Mouse (Mus musculus) adrenal gland, adult 18-20 months (tissue): Measurements from ENCODE around the gene Pi4ka. TPM values are rescaled to one million over a fixed set of nuclear protein-coding genes. Genes with fewer than 3 reads are reported as not detected.

Experiments used
- DNase-seq, 2 experiments: peaks; one replicate each; pipeline ENCODE4 v3.0.0; 2021 to 2022; ENCODE audit warnings: low spot score in 2 of 2
- total RNA-seq, 2 experiments: library from RNA; stranded (reverse); gene quantifications; 1 replicate in 1 of 2; 2 replicates in 1 of 2; pipeline ENCODE4 v1.2.3; 2021

The Pi4ka gene
- total RNA-seq, 2 experiments from 2014 or later = 95.5 to 105 TPM

DNA sequence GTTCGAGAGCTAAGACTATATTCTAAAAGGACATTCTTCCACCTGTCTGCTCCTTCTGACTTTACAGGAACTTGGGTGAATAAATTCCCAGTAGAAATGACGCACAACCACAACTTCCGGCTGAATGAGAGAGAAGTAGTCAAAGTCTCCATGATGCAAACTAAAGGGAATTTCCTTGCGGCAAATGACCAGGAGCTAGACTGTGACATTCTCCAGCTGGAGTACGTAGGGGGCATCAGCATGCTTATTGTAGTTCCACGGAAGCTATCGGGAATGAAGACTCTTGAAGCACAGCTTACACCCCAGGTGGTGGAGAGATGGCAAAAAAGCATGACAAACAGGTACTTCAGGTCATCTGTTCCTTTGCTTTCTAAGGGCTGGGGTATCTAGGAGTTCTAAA, 66.4 kb downstream of the Pi4ka start:
- no peak for DNase-seq

DNA sequence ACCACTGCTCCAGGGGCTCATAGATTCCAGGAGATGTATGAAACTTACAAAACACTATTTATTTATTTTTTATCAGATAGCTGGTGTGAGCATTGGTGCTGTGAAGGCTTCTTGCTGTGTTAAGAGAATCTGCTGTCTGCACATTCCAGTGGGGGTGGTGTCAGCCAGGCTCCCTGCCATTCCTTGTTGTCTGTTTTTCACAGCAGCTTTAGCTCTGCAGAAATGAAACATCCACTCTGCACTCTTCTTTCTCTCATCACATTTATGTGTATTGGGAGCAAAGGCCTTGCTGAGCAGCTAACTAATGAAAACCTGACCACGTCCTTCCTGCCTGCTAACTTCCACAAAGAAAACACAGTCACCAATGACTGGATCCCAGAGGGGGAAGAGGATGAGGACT, 70.0 kb downstream of the Pi4ka start:
- no peak for DNase-seq

DNA sequence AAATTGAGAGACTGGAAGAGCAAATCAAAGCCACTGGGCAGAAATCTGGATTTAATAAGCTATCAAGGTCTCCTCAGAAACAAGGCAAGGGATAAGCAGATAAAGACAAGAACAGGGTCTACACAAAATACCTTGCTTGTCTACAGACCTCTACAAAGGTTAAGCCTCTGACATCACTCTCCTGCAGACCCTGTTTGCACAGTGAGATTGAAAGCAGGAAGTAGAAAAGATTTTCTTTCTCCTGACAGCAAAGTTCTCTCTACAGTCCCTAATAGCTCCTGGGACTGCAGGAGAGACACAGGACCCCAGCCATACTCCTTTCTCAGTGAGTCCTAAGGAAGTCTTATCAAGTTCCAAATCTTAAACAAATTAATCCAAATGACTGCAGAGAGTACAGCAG, 71.5 kb downstream of the Pi4ka start:
- no peak for DNase-seq

DNA sequence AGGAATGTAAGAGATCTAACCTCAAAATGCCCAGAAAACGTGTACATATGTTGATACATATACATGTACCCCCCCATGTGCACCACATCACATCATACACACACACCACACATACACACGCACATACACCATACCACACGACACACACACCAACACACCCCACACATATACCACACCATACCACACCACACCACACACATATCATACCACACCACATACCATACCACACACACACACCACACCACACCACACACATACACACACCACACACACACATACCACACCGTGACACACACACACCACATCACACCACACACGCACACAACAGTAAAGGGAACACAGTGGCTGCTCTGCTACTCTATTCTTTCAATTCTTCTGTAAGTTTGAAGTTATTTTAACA, 74.3 kb downstream of the Pi4ka start:
- DNase-seq = no peak

DNA sequence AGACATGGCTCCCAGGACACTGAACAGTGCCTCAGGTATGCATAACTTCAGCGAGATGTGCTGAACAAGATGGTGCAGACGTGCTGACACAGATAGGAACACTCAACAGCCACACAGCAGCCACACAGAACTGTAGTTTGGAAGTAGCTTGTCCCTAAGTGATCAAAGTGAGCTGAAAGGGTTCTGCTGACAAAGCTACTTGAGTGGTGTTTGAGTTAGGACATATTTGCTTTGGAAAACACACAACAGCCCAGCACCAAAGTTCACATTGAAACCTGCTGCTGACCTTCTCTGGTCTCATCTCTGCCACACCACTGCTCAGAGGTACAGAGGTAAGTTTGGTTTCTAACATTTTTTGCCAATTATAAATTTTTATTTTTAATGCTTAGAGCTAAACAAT, 75.0 kb downstream of the Pi4ka start, which contains the start of gene Serpind1:
TSS of gene Serpind1 (plus strand) at position 256 of the 400 bp plus-strand sequence.
- DNase-seq = no peak

DNA sequence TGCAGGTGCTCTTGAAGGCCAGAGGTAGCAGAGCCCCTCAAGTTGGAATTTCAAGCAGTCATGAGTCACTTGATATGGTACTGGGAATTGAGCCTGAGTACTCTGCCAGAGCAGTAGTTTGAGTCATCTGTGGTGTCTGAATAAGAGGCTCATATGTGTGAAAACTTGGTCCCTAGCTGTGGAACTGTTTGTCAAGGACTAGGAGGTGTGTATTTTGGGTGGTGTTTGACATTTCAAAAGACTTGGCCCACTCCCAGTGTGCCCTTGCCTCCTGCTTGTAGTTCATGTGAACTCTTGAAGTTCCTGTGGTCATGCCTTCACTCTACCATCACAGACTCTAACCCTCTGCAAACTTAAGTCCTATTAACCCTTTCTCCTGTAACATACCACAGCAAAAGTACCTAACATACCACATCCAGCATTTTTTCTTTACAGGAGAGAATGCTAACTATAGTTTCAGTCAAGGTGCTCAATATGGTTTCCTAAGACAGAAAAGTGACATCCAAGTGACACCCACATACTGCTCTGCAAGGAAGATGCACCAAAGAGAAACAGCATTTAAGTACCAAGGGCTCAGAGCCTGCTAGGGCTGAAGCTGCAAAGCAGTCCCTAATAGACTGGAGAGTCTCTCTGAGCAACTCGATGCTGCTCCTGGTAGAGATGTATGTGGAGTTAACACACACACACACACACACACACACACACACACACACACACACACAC, 76.1 kb downstream of the Pi4ka start:
- no peak for DNase-seq

DNA sequence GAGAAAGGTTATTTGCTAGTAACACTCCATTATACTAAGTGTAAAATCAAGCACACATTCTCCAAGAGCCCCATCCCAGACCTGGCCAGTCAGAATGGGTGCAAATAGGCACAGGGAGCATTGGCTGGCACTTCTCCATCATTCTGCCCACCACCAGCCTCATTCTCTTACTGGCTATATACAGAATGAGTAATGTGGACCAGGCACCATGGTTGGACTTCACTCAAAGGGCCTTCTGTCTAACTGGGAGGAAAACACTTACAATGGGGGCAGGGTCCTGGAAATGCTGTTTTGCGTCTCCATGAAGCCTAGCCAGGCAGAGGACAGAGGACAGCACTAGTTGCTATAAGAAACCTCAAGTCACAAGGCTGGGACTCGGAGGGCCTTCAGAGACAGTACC, 80.0 kb downstream of the Pi4ka start:
- DNase-seq = no peak

DNA sequence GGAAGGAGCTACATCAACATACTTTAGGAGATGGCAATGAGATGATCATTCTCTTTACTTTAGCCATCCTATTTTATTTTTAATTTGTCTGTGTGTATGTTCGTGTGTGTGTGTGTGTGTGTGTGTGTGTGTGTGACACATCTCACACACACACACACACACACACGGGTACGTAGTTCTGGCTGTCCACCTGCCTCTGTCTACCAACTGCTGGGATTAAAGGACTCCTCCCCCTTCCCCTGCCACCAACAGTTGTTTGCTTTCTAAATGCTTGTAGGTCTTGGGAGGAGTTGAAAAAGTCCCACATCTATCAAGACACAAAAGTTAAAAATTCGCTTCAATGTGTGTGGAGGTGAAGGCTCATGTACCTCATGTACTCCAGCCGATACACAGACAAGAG, 81.4 kb downstream of the Pi4ka start:
- DNase-seq = no peak

DNA sequence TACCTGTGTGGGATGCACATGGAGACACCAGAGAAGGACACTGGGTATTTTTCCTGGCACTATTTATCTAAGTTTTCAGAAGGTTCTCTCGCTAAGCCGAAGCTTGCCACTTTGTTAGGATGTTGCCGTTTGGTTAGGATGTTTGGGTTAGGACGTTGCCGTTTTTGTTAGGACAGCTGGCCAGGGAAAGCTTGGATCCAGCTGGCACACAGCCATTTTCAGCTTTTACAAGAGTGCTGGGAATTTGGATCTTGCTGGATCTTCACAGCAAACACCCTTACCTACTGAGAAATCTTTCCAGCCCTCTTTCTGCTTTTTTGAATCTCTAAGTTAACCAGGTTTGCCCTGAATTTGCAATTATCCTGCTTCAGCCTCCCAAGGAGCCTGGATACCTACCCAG, 84.6 kb downstream of the Pi4ka start:
- DNase-seq = no peak

DNA sequence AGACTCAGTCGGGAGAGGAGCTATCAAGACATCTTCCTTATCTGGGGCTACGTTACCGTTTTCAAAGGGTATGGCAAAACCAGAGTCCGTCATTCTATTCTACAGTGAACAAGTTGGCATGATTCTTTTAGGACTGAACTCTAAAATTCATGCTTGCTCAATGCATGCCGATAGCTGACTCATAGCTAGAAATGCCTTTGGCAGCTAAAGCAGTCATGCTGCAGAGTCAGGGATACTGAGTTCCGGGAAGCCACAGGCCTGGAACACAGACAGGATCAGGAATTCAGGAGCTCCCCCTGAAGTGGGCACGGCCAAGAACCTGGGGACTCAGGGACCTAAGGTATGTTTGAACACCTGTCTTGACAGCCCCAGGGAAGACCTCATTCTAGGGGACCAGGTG, 89.6 kb downstream of the Pi4ka start:
- DNase-seq = no peak

DNA sequence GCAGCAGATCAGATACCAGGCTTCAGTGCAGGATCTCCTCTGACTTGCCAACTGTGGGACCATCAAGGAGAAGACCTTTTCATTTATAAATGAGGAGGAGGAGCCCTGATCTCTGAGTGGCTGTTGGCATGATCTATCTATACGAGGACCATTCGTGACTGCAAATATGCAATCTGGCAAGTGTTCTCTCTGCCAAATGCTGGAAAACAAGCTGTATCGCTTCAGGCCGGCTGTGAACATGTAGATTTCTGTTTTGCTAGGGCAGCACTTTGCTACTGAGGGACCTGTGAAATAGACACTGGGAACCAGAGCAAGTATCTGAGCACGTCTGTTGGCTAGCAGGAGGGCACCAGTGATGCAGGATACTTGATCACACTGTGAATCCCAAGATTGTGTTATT, 93.6 kb downstream of the Pi4ka start:
- no peak for DNase-seq

DNA sequence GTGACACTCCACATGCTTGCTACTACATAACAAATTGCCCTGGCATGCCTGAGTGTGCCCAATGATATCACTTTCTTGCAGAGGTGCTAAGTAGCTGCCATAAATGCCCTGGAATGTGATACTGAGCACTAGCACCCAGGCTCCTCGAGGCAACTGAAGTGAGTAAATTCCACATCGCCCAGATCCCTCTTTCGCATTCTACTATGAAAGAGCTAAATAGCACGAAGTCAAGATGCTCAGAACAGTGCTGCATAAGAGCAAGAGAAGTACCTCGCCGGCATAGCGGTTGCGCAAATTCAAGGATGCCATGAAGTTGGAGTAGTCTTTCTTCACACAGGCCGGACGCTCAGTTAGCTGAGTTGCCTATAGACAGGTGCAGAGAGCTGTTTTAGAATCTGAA, 97.1 kb downstream of the Pi4ka start:
- no peak for DNase-seq

DNA sequence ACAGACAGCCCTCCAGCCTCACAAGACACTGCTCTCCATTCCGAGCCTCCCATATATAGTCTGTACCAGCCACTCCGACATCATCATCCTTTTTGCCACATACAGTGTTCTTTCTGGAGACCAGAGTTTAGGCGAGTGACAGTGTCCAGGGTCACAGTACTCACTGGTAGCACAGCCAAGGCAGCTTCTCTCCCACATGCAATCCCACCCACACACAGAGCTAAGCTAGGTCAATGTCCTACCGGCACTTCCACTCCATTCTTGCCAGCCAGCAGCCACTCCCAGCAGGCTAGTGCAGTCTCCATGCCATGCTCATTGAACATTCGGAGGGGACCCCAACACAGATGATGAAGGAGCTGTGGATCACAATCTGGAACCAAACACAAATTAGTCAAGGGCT, 98.7 kb downstream of the Pi4ka start:
- DNase-seq = no peak

DNA sequence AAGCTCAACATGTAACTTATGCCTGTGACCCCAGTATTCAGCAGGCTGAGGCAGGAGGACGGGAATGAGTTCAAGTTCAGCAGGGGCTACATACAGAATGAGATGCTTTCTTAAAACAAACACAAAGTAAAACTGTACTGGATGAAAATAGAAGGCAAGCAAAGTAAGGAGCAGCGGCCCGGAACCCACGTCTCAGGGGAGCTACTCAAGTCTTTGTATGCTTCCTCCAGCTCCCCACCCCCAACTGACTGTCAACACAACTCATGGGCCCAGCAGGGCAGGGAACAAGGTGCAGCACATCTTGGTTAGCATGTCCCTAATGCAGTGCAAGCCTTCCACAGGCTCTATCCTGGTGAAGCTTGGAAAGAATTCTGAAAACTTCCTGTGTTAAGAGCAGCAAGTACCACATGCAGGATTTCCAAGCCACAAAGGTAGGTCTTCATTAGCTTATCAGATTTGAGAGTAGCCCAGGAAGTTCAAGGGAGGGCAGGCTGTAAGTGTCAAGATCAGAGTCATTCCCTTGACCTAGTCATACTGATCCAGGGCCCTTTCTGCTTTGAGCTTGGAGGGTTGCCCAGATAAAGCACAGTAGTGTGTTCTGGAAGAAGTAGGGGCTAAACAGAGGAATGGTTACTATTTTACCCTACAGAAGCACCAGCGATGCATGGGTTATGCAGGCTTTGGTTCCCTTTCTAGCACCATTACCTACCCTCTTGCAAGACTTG, 102.4 kb downstream of the Pi4ka start:
- DNase-seq = no peak

DNA sequence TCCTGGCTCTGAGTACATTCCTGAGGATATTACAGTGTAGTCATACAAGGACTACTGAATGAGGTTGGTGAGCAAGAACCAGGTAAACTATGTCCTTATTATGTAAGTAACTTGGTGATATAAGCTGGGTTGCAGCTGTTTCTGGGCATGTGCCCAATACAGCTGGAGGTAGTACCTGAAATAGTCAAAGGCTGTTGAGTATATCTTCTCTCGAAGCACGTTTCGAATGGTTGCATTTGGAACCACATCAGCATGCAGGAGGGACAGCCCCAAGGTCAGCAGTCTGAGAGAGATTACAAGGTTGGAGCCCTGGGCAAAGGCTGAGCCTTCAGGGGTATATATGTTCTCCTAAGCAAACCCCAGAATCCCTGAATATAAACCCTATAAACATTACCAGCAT, 105.3 kb downstream of the Pi4ka start:
- DNase-seq = no peak

DNA sequence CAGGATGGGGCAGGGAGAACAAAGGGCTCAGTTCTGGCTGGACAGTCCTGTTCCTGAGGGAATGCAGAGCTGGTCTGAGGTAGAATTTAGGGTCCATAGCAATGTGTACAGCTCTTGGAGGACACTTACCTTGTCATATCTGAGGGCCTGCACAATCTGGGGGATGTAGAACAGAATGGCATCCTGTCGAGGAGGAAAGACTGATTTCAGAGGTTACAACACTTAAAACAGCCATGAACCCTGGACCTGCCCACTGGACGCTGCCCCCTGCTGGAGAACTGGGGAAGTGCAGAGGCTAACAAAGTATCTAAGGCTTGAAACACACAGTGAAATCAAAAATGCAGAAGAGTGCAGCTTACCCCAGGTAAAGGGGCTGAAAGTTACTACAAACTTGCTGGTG, 113.4 kb downstream of the Pi4ka start:
- peak; percentile 67 to 82 for DNase-seq

DNA sequence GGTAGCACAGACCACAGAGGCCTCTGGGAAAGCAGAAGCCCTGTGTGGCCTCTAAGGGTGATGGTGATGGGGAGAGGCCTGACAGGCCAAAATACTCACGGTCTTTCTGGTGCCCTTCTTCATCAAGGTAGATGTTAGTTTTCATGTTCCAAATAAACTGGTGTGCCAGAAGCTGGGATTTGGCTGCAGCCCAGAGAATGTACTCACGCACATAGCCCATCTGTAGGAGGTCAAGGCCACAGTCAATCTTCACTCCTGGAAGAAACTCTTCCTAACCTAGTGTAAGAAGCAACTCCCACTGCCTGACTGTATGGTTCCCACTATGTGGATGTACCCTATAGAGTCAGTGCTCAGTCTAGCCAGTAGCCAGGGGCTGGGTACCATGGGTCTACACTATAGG, 115.1 kb downstream of the Pi4ka start:
- DNase-seq = no peak

DNA sequence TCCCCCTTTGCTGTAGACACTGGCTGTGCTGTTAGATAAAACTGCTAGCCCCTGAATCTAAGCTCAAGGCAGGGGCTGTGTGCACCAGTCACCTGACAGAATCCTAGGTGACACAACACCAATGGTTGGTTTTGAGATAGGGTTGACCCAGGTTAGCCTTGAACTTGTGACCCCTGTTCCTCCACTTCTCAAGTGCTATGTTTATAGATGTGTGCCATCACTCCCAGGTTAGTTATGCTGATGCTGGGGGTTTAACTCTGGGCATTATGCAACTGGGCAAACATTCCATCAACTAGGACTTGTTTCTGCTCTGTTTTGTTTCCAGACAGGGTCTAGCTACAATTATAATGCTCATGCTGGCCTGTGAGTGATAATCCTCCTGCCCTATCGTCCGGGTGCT, 119.0 kb downstream of the Pi4ka start:
- no peak for DNase-seq

DNA sequence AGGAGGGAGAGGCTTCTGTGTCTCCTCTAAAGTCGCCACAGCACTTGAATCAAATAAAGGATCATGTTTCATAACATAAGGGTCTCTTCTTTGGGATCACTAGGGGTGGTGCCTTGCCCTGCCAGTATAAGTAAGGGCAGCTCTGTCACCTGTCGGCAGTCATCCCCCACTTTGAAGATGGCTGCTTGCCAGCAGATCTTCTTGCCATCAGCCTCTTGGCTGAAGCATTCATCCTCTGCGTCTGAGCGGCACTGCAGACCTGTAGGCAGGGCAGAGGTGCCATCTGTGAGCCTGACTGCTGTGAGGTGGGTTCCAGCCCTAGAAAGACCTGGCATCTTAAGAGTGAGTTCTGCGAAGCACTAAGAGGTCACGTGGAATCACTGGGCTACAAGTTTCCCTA, 123.0 kb downstream of the Pi4ka start:
- DNase-seq = no peak

DNA sequence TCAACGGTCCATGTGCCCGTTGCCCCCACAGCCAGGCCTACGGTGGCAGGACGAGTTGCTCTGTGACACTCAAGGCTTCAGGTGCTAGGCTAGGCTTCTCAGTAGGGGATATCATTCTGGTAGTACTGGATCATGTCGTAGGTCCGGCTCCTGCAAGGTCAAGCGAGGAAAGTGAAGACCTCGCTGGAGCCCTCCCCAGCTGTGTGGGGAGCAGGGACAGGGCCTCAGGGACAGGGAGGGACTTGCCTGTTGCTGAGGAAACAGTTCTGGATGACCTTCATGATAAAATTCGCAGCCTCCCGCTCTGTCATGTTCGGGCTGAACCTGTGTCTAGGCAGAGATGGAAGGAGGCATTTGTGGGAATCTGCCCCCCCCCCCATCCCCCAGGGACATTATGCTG, 125.6 kb downstream of the Pi4ka start:
- peak in 1 of 2 experiments; percentile 16 for DNase-seq

DNA sequence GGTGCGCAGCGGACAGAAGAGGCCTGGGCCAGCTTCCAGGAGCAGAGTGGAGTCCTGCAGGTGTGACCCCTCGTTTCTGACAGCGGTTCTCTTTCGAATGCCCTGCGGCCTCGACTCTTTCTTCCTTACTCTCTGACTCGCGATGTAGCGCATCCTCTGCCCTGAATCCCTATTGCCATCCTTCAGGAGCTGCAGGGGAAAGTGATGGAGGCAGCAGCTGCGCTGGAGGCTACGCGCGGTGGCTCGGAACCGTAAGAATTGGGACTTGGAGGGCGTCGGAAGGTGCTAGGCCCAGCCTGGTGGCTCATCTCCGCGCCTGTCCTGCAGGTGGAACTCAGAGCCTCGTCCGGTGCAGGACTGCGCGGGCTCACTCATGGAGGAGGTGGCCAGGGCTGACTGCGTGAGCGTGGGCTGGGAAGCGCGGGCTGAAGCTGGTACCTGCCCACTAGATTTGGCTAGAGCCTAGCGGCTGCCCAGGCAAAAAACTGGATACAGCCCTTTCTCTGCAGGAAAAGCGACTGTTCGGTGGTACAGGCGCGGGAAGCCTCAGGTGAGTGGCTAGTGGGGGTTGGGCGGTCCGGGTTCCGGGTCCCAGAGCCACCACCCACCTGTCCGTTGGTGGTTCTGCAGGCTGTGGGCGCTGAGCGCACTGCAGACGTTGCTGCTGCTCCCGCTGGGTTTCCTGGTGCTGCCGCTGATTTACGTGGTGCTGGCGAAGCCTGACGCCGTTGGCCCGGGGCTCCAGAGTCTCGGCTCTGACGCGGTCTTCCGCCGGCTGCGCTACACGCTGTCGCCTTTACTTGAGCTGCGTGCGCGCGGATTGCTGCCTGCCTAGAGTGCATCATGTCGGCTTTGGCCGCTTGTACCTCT, 128.5 kb downstream of the Pi4ka start:
- DNase-seq = peak; percentile 18 to 31
